Mouse (Mus musculus) adrenal gland, postnatal 4 days (tissue): ENCODE measurements around the gene Mical2. TPM values are rescaled to one million over a fixed set of nuclear protein-coding genes. Genes with fewer than 3 reads are reported as not detected.

Experiments used
- DNase-seq, 2 experiments: peaks; one replicate each; pipeline ENCODE4 v3.0.0; 2021 to 2022; ENCODE audit warnings: low spot score in 2 of 2, mixed read lengths in 2 of 2
- total RNA-seq, 2 experiments: library from RNA; stranded (reverse); gene quantifications; 2 replicates each; pipeline ENCODE4 v1.2.3; 2021

The Mical2 gene
- total RNA-seq, 2 experiments from 2014 or later = 25.2 TPM

- DNase-seq = no peak
Observed at GRCm38 (mm10) chr7:112351541-112351940, 125.9 kb downstream of the Mical2 start.

DNA sequence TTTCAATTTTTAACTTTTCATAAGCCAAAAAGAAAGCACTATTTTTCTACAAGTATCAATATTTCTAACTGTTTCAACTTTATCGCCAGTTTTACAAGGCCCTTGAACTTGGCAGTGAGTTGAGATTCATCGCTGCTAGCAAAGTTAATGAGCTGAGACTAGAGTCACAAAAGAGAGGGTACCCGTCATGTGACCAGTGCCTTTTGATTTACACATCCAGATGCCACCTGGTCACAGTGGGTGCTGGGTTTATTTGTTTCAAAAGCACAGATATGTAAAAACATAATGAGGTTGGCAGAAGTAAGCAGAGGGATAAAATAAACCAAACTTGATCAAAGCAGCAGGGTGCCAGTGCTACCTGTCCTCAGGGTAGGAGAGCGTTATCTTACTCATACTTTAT is 126.3 kb downstream of the Mical2 start:
- DNase-seq = no peak

DNA sequence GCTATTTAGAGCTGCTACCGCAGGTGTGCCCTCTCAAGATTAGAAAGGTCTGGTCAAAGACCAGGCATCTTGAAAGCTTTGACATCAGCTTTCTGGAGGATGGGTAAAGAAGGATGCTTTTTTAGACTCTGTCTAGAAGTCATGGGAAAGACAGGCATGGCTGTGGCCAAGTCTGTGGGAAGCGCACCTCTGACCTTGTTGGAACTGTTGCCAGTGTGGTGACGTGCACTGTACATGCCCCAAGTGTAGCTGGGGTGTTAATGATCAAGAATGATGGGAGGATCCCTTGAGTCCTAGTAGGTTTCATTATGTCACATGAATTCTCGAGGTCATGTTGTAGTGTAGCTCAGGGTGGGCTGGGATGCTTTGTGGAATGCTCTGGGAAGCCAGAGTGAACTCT is 127.4 kb downstream of the Mical2 start:
- no peak for DNase-seq

GRCm38 (mm10) chr7:112353939-112354338 is 128.3 kb downstream of the Mical2 start:
- no peak for DNase-seq

DNA sequence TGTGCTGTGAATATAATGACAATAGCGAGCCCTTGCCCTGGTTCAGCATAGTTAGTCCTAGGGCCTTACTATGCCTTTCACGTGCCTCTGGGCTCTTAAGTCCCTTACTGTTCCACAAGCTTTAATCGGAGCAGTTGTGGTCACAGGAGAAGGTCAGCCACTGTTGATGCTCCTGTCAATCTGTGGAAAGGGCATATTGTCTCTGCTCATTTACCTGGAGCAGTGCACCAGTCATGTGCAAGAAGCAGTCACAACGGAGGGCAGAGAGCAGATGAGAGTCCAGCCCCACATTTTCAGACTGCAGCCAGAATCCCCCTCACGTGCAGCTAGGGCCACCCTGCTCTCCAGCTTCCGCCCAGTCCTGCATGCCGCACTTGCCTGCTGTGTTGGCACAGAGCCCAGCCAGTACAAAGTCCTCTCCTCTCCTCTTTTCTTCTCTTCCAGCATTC is 128.9 kb downstream of the Mical2 start:
- DNase-seq = no peak

- DNase-seq = no peak
Observed at GRCm38 (mm10) chr7:112359594-112359993, 133.9 kb downstream of the Mical2 start.

GRCm38 (mm10) chr7:112362574-112363200 is 137.0 kb downstream of the Mical2 start:
- DNase-seq = no peak

DNA sequence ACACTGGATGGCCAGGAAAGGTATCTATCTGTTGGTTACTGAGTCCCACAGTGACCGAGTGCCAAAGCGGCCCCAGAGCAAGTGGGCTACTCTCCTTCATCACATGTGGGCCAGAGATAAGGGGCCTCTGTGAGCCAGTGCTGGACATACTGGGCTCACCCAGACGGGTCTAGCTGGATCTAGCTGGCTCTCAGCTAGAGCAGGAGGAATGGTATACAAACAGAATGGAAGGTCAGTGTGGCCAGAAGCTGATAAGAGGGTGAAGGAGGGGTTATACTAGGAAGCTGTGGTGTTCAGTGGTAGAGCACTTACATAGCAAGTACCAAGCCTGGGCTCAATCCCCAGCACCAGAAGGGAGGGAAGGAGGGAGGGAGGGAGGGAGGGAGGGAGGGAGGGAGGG is 140.2 kb downstream of the Mical2 start:
- no peak for DNase-seq

DNA sequence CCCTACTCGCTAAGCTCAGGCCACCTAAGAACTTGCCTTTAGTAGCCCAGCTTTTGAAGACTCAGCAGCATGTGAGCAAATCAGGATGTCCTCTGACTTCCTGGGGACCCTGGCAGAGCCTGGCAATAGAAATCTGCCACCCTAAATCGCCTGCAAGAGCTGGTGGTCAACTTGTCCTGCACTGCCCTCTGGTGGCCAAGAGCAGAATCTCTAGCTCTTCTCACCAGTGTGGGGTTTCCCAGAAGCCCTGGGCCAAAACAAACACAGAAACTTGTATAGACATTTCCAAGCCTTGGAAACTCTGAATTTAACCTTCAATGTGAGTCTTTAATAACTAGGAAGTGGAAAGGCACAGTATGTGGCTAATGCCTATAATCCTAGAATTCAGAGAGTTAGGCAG is 143.4 kb downstream of the Mical2 start:
- peak; percentile 63 to 75 for DNase-seq

- DNase-seq = no peak
Observed at GRCm38 (mm10) chr7:112369977-112370376, 144.3 kb downstream of the Mical2 start.

DNA sequence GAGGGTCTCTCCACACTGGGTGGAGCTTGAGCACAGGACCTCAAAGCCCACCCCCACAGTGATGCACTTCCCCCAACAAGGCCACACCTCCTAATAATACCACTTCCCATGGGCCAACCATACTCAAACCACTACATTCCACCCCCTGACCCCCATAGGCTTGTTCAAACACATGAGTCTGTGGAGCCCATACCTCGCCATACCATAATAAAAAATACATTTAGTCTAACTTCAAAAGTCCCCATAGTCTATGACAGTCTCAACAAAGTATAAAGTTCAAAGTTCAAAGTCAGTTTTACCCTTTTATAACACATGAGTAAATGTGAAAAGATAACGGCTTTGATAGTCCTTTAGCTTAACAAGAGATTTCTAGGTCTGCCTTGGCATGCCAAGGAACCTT is 145.7 kb downstream of the Mical2 start:
- DNase-seq = no peak

DNA sequence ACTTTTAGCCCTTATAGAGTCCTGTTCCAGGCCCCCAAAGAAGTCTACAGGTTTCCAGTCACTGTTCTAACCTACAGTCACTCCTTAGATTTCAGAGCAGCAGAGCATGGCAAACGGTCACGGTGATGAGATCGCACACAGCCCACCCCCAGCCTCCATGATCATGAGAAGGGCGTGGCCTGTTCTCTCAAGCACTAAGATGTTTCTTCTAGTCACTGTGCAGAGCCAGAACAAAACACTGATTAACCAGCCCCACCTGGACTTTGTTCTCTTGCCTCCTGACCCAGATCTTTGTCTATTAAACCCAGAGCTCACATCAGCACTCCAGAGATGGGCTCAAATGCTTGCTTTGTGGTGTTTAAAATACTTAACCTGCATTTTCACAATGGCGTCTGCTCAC is 148.4 kb downstream of the Mical2 start:
- no peak for DNase-seq

GRCm38 (mm10) chr7:112375062-112375461 is 149.4 kb downstream of the Mical2 start:
- DNase-seq = no peak

DNA sequence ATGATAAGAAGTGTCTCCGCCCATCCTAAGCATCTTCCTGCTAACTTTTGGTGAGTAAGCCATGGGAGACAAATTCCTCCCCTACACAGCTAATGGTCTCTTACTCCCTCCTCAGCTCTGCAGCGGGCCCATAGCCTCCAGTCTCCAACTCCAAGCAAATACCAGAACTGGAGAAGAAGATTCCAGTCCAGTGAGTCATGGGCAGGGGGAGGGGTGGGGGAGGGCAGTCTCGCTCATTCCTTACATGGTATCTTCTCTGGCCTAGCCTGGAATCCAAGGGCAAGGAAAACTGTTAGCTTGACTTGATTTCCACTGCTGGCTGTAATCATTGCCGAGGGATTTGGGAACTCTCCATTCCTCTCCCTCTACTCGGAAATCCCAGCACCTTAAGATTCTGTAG is 150.2 kb downstream of the Mical2 start:
- no peak for DNase-seq

GRCm38 (mm10) chr7:112376611-112377010 is 151.0 kb downstream of the Mical2 start:
- DNase-seq = no peak

- DNase-seq = peak; percentile 46 to 51
Observed at GRCm38 (mm10) chr7:112377314-112377713, 151.7 kb downstream of the Mical2 start.

- no peak for DNase-seq
Observed at GRCm38 (mm10) chr7:112378056-112378455, 152.4 kb downstream of the Mical2 start.

GRCm38 (mm10) chr7:112378476-112378875 is 152.8 kb downstream of the Mical2 start:
- DNase-seq = no peak

DNA sequence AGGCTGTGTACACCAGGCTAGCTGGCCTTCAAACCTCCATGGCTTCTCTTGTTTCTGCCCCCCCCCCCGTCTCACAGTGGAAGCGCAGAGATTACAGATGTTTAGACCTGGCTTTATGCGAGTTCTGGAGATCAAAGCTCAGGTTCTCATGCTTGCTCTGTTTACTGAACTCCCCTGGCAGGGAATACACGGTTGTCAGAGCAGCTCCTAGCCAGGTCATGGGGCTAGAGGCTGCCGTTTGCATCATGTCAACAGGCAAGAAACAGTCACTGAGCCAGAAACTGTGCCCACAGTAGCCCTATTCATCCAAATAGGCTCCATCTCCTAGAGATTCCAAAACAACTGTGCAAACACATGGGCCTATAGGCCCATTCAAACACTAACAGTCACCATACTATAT is 160.9 kb downstream of the Mical2 start:
- no peak for DNase-seq

DNA sequence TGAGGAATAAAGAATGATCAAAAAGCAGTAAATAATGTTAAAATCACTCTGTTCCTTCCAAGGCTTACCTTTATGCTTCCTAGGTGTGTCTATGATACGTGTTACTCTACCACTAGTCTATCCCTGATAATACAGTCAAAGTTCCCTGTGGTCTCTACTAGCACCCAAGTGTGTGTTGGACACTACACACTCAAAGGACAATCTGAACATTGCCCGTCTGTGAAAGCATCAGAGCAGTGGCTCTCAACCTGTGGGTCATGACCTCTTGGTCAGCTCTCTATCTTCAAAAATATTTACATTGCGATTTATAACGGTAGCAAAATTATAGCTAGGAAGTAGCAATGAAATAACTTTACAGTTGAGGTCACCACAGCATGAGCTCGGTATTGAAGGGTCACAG is 162.2 kb downstream of the Mical2 start:
- no peak for DNase-seq

GRCm38 (mm10) chr7:112388363-112388875 is 162.8 kb downstream of the Mical2 start:
- no peak for DNase-seq

- no peak for DNase-seq
Observed at GRCm38 (mm10) chr7:112389611-112390251, 164.1 kb downstream of the Mical2 start.
